Mouse (Mus musculus) spleen, postnatal 36 days (tissue): Measurements from ENCODE around the gene Galp.
"Not testable (repeated sequence)": the region's sequence is repeated elsewhere in the genome, so short reads cannot be mapped to it uniquely, and the experiment has no call there.

Source experiments
- DNase-seq, 2 experiments: peaks; one replicate each; pipeline ENCODE4 v3.0.0; 2022; ENCODE audit warnings: low spot score in 2 of 2, mixed read lengths in 1 of 2

Galp gene

DNA sequence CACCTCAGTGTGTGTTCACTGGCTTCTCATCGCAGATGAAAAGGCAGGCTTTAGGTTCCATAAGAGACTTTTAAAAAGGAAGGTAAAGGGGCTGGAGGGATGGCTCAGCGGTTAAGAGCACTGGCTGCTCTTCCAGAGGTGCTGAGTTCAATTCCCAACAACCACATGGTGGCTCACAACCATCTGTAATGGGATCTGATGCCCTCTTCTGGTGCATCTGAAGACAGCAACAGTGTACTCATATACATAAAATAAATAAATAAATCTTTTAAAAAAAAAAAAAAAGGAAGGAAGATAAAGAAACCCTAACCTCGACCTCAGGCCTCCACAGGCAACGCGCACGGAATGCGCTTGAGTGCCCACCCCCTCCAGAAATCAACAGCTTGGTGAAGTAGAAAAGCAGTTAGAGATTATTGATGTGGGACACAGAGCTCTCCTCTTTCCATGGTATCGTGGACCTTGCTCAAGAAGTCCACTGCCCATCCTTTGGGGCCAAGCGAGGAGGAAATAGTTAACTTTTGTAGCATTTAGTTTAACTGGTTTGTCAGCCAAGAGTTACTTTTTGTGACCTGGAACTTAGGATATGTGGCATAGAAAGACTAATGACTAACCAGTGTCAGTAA lies 22.4 kb upstream of the Galp start:
- not testable (repeated sequence) for DNase-seq

DNA sequence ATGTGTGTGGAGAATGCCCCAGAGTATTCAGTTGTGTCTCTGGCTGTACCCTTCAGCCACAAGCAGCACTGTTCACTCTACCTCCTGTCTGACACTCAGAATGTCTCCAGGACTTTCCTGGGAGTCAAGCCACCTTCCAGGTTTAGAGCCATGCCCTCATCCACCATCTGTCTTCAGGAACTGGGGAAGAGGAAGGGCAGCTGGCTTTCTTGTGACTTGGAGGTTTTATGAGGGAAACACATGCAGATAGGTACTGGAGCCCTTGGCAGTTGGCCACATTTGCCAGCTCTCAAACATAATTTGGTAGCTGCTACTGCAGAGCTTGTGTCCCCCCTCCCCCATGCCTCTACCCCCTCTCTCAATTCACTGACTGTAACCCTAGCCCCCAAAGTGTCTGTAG lies 17.9 kb upstream of the Galp start:
- no peak for DNase-seq

DNA sequence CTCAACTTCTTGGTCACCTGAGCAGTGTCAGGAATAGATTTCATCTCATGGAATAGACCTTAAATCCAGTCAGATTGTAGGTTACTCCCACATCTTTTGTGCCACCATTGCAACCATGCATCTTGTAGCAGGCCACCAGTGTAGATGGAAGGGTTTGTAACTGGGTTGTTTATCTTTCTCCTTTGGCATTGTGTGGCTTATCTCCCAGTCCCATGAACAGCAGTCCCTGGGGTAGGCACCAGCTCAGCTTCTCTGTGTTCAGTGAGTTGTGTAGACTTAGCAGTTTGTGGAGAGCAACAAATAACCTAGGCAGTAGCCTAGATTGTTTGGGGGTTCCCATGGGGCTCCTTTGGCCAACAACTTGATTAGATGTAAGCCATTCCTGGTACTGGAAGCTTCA lies 14.0 kb upstream of the Galp start:
- DNase-seq = no peak

DNA sequence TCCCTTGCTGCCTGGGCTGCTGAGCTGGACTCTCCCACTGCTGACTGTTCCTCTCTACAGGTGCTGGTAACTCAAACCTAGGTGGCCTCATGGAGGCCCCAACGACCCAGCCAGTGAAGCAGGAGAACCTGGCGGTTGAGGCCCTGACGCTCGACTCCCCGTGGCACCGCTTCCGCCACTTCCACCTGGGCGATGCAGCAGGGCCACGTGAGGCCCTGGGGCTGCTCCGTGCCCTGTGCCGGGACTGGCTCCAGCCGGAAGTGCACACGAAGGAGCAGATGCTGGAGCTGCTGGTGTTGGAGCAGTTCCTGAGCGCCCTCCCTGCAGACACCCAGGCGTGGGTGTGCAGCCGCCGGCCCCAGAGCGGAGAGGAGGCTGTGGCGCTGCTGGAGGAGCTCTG lies 13.1 kb upstream of the Galp start:
- DNase-seq = no peak

DNA sequence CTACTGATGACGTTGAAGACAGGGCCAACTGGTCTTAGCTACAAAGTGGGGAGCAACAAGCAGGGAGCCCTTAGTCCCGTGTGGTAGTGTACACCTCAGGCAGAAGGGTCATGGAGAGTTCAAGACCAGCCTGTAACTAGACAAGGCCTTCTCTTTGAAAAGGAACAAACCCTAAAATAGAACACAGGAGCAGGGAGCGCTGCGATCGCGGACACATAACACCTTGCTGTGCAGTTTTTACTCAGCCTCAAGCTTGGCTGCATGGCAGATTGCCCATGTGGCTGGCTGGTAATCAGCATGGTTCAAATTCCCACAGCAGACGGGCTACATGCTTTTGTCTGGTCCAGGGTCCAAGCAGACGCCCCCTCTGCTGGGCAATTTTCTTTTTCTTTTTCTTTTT lies 12.4 kb upstream of the Galp start:
- DNase-seq = no peak

DNA sequence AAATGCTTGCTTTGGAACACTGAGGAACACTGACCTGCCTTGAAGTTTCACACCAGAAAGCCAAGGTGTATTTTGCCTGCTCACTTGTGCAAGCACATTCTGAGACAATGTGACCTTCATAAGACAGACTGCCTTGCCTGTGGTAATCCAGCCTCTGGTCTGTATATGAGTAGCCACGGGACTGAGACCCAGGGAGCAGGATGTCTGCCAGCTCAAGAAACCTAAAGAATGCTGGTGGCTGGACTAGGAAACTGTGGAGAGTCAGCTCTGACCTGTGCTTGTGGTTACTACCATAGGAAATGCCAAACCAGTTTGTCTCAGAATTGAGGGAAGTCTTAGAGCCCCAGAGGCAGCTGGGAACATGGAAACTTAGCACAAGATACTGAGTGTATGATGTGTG lies 11.5 kb upstream of the Galp start:
- no peak for DNase-seq

DNA sequence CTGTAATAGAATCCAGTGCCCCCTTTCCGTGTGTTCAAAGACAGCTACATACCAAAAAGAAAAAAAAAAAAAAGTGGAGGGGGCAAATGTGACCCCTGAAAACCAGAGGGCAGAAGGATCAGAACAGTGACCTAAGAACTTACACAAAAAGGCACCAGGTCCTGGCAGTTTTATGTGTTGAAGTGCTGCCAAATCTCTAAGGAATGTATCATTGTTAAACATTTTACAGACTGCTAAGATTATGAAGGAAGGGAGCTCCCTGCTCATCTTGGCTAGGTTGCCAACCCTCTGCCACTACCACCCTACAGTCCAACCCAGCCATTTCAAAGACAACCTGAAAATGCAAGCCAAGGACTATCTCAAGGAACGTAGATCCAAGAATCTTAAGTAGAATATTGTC lies 10.7 kb upstream of the Galp start:
- no peak for DNase-seq

DNA sequence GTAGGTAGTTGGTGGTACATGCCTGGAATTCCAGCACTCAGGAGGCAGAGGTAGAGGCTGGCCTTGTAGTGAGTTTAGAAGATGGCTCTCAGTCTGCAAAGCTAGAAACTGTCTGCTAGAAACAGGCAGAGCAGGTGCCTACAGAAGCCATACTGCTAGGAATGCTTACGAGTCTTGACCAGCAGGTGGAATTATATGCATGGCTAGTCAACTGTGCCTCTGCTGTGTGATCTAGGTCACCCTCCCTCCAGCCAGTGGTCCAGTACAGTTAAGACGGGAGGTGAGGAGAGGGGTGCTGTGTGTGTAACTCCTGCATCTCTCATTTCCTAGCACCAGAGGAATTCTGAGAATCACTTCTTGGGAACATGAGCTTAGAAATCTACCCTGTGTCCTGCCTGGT lies 10.1 kb upstream of the Galp start:
- no peak for DNase-seq

DNA sequence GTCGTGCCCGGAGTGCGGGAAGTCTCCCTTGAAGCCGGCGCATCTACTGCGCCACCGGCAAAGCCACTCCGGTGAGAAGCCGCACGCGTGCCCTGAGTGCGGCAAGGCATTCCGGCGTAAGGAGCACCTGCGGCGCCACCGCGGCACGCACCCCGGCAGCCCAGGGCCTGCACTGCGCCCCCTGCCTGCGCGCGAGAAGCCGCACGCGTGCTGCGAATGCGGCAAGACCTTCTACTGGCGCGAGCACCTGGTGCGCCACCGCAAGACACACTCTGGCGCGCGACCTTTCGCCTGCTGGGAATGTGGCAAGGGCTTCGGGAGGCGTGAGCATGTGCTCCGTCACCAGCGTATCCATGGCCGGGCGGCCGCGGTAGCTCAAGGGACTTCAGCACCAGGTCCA lies 7.3 kb upstream of the Galp start:
- DNase-seq = no peak

DNA sequence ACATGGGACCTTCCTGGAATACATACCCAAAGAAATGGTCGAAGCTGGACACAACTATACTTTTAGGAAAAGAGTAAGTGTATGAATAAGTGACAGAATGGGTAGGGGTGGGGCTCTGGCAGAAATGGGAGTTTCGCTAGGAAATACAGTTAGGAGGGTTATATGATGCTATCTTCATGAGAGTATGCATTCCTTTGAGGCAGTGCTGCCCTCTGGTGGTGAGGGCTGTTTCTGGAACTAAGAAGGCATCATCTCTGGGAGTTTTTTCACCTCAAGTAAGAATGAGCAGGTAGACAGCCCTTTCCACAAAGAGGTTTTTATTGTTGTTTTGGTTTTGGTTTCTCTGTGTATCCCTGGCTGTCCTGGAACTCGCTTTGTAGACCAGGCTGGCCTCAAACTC lies 5.5 kb upstream of the Galp start:
- DNase-seq = peak; percentile 38 to 64

DNA sequence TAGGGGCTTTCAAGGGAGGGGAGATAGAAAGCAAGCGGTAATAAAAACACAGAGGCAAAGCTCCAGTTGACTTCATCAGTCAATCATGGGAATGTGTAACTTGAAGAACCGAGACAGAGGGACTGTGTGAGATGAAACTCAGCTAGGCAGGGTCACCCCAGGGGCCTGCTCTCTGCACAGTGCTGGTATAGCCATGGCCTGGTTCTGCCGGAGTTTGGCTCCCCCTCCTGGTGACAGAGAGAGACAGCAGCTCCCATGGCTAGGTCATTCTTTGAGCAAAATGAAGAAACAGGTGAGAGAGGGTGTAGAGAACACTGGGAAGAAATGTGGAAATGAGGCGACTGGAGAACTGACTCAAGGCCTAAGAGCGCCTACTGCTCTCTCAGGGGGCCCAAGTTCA lies 2.8 kb upstream of the Galp start:
- DNase-seq = peak; percentile 35 to 44

DNA sequence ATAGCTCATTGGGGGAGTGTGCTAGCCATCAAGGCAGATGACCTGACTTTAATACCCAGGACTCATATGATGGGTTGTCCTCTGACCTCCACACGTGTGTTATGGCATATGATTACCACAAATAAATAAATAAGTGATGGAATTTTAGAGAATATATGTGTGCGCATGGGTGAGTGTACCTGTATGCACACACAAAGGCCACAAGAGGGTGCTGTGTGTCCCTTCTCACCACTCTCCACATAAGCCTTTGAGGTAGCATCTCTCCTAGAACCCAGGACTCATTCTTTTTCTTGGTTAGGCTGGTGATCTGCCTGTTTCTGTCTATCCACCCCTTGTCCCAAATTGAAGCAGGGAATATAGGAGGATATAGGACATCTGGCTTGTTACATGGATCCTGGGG lies 1.1 kb upstream of the Galp start:
- DNase-seq = no peak

DNA sequence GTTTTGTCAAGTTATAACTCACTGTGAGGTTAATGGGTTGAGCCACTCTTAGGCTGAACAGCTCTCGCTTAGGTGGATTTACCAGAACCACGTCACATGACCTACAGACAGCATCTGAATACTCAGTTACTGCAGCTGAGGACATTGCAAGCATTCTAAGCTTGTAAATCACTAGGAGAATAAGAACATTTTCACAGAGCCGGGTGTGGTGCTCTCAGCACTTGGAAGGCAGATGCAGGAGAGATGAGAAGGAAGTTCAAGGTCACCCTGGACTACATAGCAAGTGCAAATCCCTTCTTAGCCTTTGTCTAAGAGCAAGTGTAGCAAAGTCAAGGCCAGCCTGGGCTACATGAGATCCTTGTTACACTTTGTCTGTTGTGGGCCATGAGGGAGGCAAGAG lies 7.3 kb downstream of the Galp start:
- no peak for DNase-seq

DNA sequence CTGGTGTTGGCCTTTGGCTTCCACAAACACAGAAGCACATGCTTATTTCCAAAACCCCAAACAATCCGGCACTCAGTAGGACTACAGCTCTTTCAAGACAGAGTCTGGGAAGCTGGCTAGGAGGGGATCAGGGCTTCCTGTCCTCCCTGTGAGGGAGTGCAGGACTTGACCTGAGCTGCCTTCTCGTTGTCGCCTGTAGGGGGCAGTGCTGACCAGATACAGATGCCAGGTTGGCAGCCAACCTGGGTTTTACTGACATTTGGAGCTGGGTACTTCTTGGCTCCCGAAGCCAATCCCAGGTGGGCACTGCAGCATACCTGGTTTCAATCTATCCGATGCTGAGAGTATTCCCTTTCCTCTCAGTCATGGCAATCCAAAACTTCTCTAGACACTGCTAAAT lies 16.3 kb downstream of the Galp start:
- DNase-seq = no peak

DNA sequence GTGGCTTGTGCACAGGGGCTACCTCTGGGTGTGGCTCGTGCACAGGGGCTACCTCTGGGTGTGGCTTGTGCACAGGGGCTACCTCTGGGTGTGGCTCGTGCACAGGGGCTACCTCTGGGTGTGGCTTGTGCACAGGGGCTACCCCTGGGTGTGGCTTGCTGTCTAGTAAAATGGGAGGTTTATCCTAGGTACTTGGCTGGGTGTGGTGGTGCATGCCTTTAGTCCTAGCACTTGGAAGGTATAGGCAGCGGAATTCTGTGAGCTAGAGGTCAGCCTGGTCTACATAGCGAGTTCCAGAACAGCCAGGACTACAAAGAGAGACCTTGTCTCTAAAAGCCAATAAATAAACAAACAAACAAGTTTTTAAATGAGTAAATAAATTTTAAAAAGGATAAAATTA lies 17.8 kb downstream of the Galp start:
- not testable (repeated sequence) for DNase-seq

DNA sequence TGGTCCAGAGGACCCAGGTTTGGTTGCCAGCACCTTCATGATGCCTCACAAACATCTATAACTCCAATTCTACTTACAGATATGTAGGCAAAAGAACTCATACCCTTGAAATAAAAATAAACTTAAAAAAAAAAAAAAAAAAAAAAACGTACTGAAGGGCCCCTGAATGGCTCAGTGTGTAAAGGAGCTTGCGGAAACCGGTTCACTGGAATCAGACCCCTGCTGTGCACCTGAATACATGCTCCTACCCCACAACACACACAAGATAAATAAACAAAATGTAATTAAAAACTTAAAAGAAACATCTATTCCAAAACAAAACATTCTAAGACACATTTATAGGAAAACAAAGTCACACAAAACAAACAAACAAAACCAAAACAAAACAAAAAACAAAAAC lies 23.3 kb downstream of the Galp start:
- no peak for DNase-seq

DNA sequence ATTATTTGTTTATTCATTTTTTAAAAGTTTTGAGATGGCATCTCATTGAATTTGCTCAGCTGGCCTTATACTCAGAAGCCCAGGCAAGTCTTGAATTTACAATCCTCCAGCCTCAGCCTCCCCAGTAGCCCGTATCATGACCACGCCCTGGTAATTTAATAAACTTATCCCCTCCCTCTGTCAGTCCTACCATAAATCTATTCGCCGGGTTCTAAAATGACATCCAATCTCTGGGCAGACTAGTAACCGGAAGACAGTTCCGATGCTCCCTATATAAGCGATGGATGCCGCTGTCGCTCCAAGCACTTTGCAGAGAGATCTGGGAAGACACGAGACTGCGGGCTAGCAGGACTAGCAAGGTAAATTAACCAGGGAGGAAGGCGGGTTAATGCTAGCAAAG lies 25.1 kb downstream of the Galp start, which contains the start of gene Zscan5b:
Gene Zscan5b (plus strand): TSS at position 301 of the 400 bp plus-strand sequence.
- DNase-seq = no peak

DNA sequence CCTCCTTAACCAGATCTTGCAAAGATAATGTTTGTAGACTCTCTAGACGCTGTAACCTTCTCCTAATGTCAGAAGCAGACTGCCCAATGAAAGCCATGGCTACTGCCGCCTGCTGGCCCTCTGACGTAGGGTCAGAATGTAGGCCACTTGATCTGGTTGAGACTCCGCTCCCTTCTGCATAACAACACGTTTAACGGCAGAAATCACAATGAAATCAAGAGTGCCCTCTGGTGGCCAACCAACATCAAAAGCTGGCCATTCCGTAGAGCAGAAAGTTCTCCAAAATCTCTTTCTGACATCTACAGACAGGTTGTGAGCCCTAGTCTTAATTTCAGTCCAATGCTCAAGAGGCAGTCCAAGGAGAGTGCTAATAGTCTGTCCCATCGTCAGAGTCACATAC lies 31.6 kb downstream of the Galp start:
- DNase-seq = not testable (repeated sequence)

DNA sequence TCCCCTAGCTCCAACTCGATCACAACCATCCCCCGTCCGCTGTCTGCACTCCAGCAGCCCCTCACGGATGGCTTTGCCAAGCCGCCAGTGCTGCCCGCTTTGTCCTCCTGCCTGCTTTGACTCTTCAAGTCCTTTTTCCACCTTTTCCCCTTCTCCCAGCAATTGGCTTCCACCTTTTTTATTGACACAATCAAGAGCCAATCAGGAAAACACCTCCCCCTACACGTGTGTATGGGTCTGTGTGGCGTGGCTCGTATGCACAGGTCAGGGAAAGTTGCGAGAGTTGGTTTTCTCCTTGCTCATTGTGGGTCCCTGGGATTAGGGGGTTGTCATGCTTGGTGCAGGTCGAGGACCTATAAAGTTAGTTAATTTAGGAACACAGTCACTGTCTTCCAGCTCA lies 42.9 kb downstream of the Galp start:
- DNase-seq = no peak

DNA sequence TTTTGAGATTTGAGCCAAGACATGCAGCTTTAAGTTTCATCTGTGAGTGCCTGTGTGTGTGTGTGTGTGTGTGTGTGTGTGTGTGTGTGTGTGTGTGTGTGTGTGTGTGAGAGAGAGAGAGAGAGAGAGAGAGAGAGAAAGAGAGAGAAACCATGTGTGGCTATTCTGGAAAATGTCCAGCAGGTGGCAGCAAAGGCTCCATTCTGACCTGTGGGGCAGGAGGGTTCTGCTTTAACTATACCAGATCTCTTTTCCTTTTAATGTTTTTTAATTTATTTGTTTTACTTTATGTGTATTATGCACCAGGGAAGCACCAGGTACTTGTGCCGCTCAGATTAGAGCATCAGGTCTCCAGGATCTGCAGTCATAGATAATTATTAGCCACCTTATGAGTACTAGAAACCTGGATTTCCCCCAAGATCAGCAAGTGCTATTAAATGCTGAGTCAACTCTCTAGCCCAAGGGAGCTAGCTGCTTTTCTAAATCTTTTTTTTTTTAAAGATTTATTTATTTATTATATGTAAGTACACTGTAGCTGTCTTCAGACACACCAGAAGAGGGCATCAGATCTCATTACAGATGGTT lies 44.0 kb downstream of the Galp start:
- DNase-seq = peak in 1 of 2 experiments; percentile 32

DNA sequence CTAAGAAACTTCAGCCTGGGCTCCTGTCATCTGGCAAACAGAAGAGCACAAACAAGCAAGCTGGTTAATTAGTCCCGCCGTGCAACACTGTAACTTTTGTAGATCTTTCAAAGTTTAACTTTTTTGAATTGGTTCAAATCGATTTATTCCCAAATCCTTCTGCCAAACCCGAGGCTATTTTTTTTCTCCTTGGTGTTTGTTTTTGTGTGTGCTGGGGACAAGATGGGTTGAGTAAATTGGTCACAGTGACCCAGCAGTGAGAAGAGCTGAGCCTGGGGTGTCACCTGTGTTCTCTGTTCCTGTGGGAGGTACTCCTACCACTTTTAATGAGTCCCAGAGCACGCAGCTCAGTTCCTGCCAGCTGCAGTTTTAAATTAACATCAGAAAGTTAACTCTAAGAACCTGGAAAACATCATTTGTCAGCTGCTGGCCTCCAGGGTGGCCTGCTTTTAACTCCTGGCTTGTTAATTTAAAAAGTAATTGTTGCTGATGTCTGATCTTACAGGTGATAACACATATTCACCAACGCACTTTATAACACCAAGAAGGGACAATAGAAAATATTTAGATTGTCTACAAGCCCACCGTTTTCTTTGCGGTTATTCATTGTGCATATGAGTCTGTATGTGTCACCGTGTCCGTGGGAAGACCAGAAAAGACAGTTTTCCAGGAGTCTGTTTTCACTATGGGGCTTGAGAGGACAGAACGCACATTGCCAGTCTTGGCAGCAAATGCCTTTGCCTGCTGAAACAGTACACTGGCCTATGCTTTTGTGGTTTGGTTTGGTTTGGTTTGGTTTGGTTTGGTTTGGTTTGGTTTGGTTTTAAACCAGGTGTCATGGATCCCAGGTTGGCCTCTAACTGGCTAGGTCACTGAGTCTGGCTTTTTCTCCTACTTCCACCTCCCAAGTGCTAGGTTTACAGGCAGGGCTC lies 47.7 kb downstream of the Galp start:
- no peak for DNase-seq

DNA sequence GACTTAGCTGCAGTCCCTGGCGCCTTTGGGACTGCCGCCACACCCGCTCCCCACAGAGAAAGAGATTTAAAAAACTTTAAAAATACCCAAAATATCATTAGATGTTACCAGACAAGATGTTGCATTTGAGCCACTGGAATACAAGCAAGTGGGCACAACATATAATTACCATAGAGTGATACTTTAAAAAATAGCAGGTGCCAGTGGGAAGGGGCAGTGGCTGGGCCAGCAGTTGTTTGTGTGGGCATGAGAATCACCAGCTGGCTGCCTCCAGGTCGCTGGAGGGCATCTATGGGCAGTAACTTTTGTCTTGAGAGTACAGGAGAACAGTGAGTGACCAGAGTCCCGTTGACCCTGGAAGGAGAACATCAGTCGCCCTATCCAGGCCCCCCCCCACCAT lies 55.5 kb downstream of the Galp start, which contains the start of gene Epp13:
Gene Epp13 (plus strand): TSS at position 301 of the 400 bp plus-strand sequence.
- DNase-seq = no peak

DNA sequence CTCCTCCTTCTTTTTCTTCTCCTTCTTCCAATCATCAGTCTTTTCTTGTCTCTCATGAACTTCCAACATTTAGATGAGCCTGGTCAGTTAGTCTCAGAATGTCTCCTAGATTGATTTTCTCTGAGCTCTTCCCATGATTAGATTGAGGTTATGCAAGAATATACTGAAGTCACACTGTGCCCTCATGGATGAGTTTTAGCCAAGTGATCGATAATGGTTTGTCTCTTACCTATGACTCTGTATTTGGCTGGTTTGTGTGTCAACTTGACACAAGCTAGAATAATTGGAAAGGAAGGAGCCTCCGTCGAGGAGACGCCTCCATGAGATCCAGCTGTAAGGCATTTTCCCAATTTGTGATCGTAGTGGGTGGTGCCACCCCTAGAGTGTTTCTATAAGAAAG lies 57.6 kb downstream of the Galp start:
- DNase-seq = no peak
